Mouse (Mus musculus) urinary bladder, adult 2 months (tissue): ENCODE results near the gene Pdcd1lg2. TPM values are rescaled to one million over a fixed set of nuclear protein-coding genes. Genes with fewer than 3 reads are reported as not detected.

Experiments
- DNase-seq: peaks from one replicate; pipeline ENCODE4 v3.0.0; 2022; ENCODE audit warnings: low spot score
- polyA plus RNA-seq: library from polyadenylated mRNA; depleted of rRNA; stranded (reverse); fragments of >200 nt; gene quantifications from 2 replicates; pipeline ENCODE4 v1.2.3, GENCODE M21; 2012; rRNA removed

Gene Pdcd1lg2
- polyA plus RNA-seq, result 0.12 and 0.21 TPM in 2 replicates

DNA sequence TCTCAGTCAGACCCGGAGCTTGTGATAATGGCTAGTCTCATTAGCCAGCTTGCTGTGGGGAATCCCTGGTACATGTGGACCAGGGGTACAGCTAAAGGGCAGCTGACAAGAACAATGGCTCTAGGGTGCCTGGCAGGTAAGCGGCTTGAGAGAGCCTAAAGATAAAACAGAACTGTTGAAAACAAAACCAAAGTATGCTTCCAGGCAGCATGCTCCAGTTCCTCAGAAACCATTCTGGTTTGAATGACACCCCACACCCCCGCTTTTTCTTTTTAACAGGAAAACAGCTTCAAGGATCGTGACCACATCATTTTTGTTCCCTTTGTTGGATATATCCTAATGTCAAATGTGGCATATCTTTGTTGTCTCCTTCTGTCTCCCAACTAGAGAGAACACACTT lies at the start of gene Pdcd1lg2:
TSS of gene Pdcd1lg2 (plus strand) at position 301 of the 400 bp plus-strand sequence.
- DNase-seq, result no peak

DNA sequence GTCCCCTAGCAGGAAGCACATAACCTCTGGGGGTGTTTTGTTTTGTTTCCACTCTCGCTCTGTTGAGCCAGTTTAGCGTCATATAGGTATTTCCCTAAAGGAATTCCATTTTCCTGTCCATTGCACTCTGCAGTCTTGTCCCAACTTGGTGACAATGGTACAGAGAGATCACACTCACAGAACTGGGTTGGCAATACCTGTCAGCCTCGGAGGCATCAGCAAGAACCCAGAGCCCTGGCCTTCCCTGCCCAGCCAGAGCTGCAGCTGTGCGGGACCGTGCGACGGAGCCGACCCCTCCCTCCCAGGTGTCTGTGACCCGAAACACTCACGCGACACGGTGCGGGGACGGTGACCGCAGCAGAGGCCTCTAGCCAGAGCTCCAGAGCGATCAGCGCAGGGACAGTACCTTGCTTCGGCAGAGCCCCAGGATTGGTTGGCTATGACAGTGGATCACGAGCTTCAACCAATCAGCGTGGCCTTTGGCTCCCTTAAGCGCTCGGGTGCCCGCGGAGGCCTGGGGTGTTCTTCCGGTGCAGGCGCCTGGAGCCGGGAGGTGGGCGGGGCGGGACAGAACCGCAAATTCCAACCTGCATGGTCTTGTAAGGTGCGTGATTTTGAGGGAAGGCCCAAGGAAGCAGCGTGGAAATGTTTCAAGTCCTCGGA lies 49.1 kb upstream of the Pdcd1lg2 start:
- DNase-seq, result peak; percentile 77

- DNase-seq, result no peak
Observed at GRCm38 (mm10) chr19:29362173-29362930, 48.4 kb upstream of the Pdcd1lg2 start.

GRCm38 (mm10) chr19:29363557-29363956 lies 47.2 kb upstream of the Pdcd1lg2 start:
- no peak for DNase-seq

DNA sequence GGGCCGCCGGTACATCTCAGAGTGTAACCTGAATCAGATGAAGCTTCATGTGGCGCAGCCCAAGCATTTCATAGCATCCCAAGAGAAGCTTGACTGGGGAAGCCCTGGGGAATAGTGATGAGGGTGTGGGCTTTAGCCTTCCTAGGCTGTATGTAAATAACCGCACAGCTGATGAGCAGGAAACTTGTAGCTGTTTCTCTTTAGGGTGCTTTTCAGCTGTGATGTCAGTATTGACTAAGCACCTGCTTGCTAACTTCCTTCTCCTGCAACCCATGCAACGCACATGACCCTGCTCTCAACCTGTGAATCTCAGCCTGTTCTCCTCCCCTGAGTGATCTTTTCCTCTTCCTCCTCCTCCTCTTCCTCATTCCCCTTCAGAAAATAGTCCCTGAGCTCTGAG lies 46.6 kb upstream of the Pdcd1lg2 start:
- no peak for DNase-seq

- DNase-seq, result no peak
Observed at GRCm38 (mm10) chr19:29365105-29365504, 45.6 kb upstream of the Pdcd1lg2 start.

DNA sequence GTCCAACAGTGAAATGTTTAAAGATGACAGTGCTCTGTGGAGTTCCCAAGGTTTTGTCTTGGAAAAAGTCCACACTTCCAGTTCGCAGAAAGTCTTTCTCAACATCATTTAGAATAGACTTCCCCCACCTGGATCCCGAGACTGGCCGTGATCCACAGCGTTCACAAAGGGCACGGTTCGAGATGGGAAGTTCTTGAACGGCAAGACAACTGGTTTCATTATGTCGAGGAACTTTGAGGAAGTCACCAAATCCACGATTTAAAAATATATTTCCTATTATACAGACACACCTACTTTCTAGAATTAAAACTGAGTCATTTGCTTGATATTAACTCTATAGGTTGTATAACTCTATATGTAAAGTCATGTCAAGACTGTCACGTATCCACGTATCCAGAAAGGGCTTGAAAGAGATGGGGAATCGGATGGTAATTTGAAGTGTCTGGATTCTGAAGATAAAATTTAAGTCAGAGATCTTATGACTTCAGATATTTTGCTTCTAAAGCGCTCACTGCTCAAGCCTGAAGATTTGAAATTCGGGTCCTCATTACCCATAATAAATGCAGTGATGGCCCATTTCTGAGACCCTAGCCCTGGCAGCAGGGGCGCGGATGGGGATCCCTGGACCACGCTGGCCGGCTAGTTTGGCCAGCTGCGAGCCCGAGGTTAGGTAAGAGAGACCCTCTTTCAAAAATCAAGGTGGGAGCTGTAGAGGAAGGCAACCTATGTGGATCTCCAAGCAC lies 44.3 kb upstream of the Pdcd1lg2 start:
- DNase-seq, result no peak

- DNase-seq, result peak; percentile 43
Observed at GRCm38 (mm10) chr19:29366969-29367622, 43.6 kb upstream of the Pdcd1lg2 start, which contains the start of the genes Plgrkt and Cd274. Gene Plgrkt (minus strand): TSS chr19:29367390. Gene Cd274 (plus strand): TSS chr19:29367455.

DNA sequence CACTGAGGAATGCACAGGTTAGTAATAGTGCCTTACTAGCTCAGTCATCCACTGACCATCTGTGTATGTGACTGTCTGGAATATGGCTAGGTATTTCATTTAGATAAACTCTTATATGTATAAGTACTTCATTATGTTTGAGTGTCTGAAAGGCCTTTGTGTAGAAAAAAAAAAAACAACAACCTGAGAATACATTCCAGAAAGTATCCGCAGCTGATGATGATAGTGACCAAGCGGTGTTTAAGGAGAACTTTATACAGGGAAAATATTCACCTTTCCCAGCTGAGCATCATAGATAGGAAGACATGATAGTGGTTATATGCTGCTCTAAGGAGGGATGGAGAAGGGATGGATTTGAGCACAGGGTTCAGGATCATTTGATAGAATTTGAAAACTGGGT lies 42.7 kb upstream of the Pdcd1lg2 start:
- no peak for DNase-seq

GRCm38 (mm10) chr19:29368671-29369309 lies 41.9 kb upstream of the Pdcd1lg2 start:
- no peak for DNase-seq

DNA sequence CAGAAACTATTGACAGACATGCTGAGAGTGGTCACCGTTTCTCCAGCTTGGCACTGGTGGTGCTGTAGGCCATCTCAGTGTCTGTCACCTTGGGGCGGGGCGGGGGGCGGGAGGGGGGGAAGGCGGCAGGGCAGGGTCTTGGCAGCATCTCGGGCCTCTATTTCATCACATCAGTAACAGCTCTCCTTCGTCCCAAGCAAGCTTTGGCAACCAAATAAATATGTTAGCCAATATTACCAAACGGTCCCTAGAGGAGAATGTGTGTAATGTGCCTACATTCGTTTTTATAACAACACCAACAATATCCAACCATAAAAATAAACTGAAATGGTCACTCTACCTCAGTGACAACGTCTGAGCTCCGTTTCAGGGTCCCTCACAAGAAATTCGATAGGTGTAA lies 40.6 kb upstream of the Pdcd1lg2 start:
- no peak for DNase-seq

DNA sequence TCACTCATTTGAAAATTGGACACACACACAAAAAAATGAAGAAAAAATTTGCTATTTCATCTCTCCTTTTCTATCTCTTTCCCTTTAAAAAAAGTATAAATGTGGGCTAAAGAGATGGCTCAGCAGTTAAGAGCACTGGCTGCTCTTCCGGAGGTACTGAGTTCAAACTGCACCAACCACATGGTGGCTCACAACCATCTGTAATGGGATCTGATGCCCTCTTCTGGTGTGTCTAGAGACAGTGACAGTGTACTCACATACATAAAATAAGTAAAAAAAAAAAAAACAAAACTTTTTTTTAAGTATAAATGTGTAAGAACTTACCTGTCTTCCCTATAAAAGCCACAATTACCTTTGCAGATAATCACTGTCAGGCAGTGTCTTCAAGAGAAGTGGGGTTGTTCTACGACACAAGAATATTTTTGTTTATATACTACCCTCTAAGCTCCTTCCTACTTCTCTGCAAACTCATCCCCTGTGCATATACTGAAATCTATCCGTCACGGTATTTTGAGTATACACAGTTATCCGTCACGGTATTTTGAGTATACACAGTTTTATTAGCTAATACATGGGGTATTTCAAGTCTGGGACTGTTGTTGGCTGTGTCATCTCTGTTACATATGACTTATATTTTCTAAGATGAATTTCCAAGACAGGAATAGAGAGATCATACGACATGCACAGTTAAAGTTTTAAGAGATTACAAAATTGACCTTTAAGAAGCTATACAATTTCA lies 40.0 kb upstream of the Pdcd1lg2 start:
- DNase-seq, result no peak

DNA sequence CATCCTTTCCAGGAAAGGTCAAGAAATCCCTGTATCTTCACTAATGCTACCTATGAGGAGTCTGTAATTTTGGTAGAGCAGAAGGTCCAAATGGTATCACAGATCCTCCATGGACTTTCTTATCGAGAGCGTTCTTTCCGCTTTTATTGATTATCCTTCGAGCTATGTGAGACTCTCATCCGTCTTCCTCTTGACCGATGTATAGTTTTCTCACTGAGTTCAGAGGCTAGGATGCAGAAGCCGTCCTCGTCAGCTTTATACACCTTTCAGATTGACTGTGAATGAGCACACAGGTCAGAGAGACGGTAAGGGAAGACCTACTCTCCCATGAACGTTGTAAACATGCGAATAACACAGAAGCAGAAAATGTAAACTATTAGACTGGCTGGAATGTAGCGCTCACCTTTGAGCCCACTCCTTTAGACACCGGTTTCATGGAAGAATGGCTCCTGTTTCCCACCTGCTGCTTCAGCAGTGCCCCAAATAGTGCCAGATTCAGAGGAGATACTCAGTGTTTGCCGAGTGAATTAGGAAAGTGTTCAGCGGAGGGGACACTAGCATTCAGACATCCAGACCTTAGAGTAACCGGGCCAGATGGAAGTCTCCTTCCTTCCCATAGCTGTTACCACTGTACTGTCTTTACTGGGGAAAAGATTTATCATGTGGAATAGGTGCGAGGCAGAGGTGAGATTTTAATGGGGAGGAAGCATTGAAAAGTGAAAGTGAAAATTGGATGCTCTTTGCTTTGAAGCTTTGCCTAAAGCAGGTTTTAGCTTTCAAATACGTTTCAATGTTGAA lies 39.2 kb upstream of the Pdcd1lg2 start:
- no peak for DNase-seq

DNA sequence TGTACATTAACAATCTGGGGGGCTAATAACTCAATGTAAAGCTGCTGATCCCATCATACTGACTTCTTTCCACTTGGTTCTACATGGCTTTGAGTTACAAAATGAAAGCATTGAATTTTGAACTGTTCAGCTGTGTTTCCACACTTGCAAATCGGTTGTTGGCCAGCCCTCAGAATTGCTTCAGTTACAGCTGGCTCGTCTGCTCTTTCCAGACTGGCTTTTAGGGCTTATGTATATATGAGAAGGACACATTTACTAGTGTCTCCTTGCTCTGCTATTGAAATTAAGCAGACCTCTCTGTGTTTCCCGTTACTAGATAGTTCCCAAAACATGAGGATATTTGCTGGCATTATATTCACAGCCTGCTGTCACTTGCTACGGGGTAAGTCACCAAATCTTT lies 38.6 kb upstream of the Pdcd1lg2 start:
- no peak for DNase-seq

- DNase-seq, result no peak
Observed at GRCm38 (mm10) chr19:29372621-29373020, 38.1 kb upstream of the Pdcd1lg2 start.

DNA sequence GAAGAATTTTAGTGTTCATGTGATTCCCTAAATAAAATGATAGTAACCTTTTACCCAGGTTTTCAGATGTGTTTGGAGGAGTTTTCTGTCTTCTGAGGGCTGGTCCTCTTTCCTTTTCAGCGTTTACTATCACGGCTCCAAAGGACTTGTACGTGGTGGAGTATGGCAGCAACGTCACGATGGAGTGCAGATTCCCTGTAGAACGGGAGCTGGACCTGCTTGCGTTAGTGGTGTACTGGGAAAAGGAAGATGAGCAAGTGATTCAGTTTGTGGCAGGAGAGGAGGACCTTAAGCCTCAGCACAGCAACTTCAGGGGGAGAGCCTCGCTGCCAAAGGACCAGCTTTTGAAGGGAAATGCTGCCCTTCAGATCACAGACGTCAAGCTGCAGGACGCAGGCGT lies 37.3 kb upstream of the Pdcd1lg2 start:
- DNase-seq, result no peak

DNA sequence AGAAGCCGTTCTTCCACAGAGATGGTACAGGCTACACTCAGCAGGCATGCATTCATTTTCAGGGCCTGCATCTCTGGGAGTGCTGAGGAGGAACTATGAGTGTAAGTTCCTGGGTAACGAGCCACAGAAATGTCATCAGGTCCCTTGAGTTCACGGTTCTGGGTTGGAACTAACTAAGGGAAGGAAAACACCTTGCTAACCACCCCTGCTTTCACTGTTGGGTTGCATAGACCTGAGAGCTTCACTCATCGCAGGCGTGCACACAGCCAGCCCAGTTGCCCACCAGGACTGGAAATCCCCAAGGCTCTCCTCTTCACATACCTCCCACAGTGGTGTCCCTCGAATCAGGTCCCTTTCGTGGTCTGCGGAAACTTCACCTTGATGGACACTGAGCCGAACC lies 35.8 kb upstream of the Pdcd1lg2 start:
- DNase-seq, result no peak

DNA sequence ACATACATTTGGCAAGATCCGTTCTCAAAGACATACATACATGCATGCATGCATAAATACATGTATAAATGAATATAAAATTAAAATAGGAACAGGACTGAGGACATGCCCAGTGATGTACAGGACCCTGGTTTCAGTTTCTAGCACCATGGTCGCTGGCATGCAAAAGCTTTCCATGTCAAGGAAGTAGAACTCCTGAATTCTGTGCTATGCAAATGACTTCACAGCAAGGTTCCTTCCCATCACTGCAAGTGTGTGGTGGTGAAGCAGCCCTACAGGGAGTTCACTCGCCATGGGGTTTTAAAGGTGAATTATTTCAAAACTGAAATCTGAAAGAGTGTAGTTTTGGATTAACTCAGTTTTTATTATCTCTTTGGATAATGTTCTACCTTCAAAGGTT lies 34.3 kb upstream of the Pdcd1lg2 start:
- DNase-seq, result no peak

- DNase-seq, result no peak
Observed at GRCm38 (mm10) chr19:29379839-29380603, 30.7 kb upstream of the Pdcd1lg2 start.
